11 mouse cellular contexts compared by ENCODE assay signal in genomic region chr1:117067151-117067819, GRCm38 (mm10).
"Had no signal": no experiment of that assay in that cellular context is flagged by ENCODE, and none has a peak within 500 bp of the region (broad histone marks: within the 10 kb centered on the region; RNA-seq: fewer than 3 reads in every experiment).

No protein-coding gene starts in this region.

- H3K9ac ChIP-seq: liver, embryonic 12.5 days had no signal

- DNase-seq: kidney, adult 11 months; kidney, adult 9 months; kidney, postnatal 4 days; lung, postnatal 36 days; right cerebral cortex, adult 18-20 months; thymus, postnatal 4 days had no signal

- H3K4me1 ChIP-seq: limb, embryonic 10.5 days; liver, embryonic 12.5 days had no signal

- H3K36me3 ChIP-seq: limb, embryonic 10.5 days; liver, embryonic 12.5 days had no signal

- H3K4me2 ChIP-seq: liver, embryonic 12.5 days had no signal

- H3K9me3 ChIP-seq: limb, embryonic 10.5 days; liver, embryonic 12.5 days had no signal

- ATAC-seq: liver, embryonic 12.5 days had no signal

- H3K27me3 ChIP-seq: liver, embryonic 12.5 days had no signal

- H3K27ac ChIP-seq: kidney, postnatal 0 days; layer of hippocampus, adult 2 months; limb, embryonic 10.5 days; liver, embryonic 12.5 days; stomach, postnatal 0 days had no signal

- H3K4me3 ChIP-seq: layer of hippocampus, adult 2 months; limb, embryonic 10.5 days; liver, embryonic 12.5 days had no signal
